Mouse (Mus musculus): Measurements from ENCODE around the gene Hist1h1d. TPM values are rescaled to one million over a fixed set of nuclear protein-coding genes. Genes with fewer than 3 reads are reported as not detected.
"Not testable (repeated sequence)": the region's sequence is repeated elsewhere in the genome, so short reads cannot be mapped to it uniquely, and the experiment has no call there.

Hist1h1d gene
- total and polyA plus RNA-seq, 2 experiments from 2014 or later, result 0.04 to 23.4 TPM

GRCm38 (mm10) chr13:23551931-23552914, 839 bp upstream of the Hist1h1d start:
- TF ChIP-seq CTCF (IDR thresholded peaks at IDR 0.05), result no peak
- Histone ChIP-seq H3K9me3 (ENCODE audit: low read length) (no peaks in the 10 kb centered on the region), H3K27me3 (ENCODE audit: insufficient read depth, low read length) (no peaks in the 10 kb centered on the region), H3K9ac (replicated peaks; ENCODE audit: low read length, poor library complexity, severe bottlenecking) (no peak overlapping the region), H3K4me3 (ENCODE audit: low read depth, low read length) (peak overlapping the region; percentile 42), H3K4me2 (ENCODE audit: low read depth, low read length, poor library complexity, severe bottlenecking) (peak overlapping the region; percentile 59), H3K27ac (ENCODE audit: low read depth, low read length) (peak overlapping the region; percentile 77; the same call in 1 of the 2 replicates), H3K4me1 (ENCODE audit: insufficient read depth, low read length) (peaks cover 7% of the 10 kb centered on the region; the same call in 1 of the 2 replicates), H3K36me3 (ENCODE audit: insufficient read depth, low read length) (no peaks in the 10 kb centered on the region)
- WGBS, result 49% methylated on average over 8 of the region's 8 CpGs
- ATAC-seq (ENCODE audit: low FRiP score) (no peak), DNase-seq (ENCODE audit: low spot score) (no peak)

- Histone ChIP-seq H3K36me3 (ENCODE audit: insufficient read depth, low read length) (no peaks in the 10 kb centered on the region), H3K9ac (replicated peaks; ENCODE audit: low read length, poor library complexity, severe bottlenecking) (no peak overlapping the region), H3K27me3 (ENCODE audit: insufficient read depth, low read length) (no peaks in the 10 kb centered on the region), H3K4me2 (ENCODE audit: low read depth, low read length, poor library complexity, severe bottlenecking) (peak overlapping the region; percentile 97), H3K4me3 (ENCODE audit: low read depth, low read length) (peak overlapping the region; percentile 48), H3K27ac (ENCODE audit: low read depth, low read length) (0 out of 2 replicates have a peak overlapping the region, but pooled peaks have one; percentile 43), H3K9me3 (ENCODE audit: low read length) (no peaks in the 10 kb centered on the region), H3K4me1 (ENCODE audit: insufficient read depth, low read length) (peaks cover 7% of the 10 kb centered on the region; the same call in 1 of the 2 replicates)
- ATAC-seq (ENCODE audit: low FRiP score) (no peak), DNase-seq (ENCODE audit: low spot score) (no peak)
- no peak for TF ChIP-seq CTCF (IDR thresholded peaks at IDR 0.05)
- 18% methylated on average over 9 of the region's 9 CpGs for WGBS
Measured at GRCm38 (mm10) chr13:23554393-23554792, 1.3 kb downstream of the Hist1h1d start.

GRCm38 (mm10) chr13:23554925-23555838, 2.1 kb downstream of the Hist1h1d start:
- ATAC-seq (ENCODE audit: low FRiP score), result peak; percentile 71
- no peak for TF ChIP-seq CTCF (IDR thresholded peaks at IDR 0.05)

GRCm38 (mm10) chr13:23555839-23556416, 2.9 kb downstream of the Hist1h1d start:
- peak overlapping the region; percentile 70 for H3K27ac ChIP-seq (ENCODE audit: low read depth, low read length)
- WGBS, result under 1% methylated on average over 18 of the region's 18 CpGs
- peaks cover 3% of the 10 kb centered on the region; the same call in 1 of the 2 replicates for H3K4me1 ChIP-seq (ENCODE audit: insufficient read depth, low read length)
- peak overlapping the region; percentile 97 for H3K4me2 ChIP-seq (ENCODE audit: low read depth, low read length, poor library complexity, severe bottlenecking)
- H3K36me3 ChIP-seq (ENCODE audit: insufficient read depth, low read length), result no peaks in the 10 kb centered on the region
- H3K4me3 ChIP-seq (ENCODE audit: low read depth, low read length), result peak overlapping the region; percentile 48
- no peaks in the 10 kb centered on the region for H3K27me3 ChIP-seq (ENCODE audit: insufficient read depth, low read length)
- ATAC-seq (ENCODE audit: low FRiP score), result peak; percentile 76
- TF ChIP-seq CTCF (IDR thresholded peaks at IDR 0.05), result no peak; the same call in 1 of the 2 replicates
- DNase-seq (ENCODE audit: low spot score), result peak; percentile 97
- no peaks in the 10 kb centered on the region for H3K9me3 ChIP-seq (ENCODE audit: low read length)
- H3K9ac ChIP-seq (replicated peaks; ENCODE audit: low read length, poor library complexity, severe bottlenecking), result peak overlapping the region; percentile 51

More at GRCm38 (mm10) chr13:23554925-23555838, 2.1 kb downstream of the Hist1h1d start:
- no peaks in the 10 kb centered on the region for H3K9me3 ChIP-seq (ENCODE audit: low read length)
- H3K4me2 ChIP-seq (ENCODE audit: low read depth, low read length, poor library complexity, severe bottlenecking), result peak overlapping the region; percentile 97
- peak; percentile 84 for DNase-seq (ENCODE audit: low spot score)
- peak overlapping the region; percentile 70 for H3K27ac ChIP-seq (ENCODE audit: low read depth, low read length)
- no peaks in the 10 kb centered on the region for H3K27me3 ChIP-seq (ENCODE audit: insufficient read depth, low read length)
- peak overlapping the region; percentile 48 for H3K4me3 ChIP-seq (ENCODE audit: low read depth, low read length)
- under 1% methylated on average over 54 of the region's 54 CpGs for WGBS
- no peaks in the 10 kb centered on the region for H3K36me3 ChIP-seq (ENCODE audit: insufficient read depth, low read length)
- peak overlapping the region; percentile 51 for H3K9ac ChIP-seq (replicated peaks; ENCODE audit: low read length, poor library complexity, severe bottlenecking)
- H3K4me1 ChIP-seq (ENCODE audit: insufficient read depth, low read length), result peaks cover 7% of the 10 kb centered on the region; the same call in 1 of the 2 replicates

GRCm38 (mm10) chr13:23556906-23557305, 3.8 kb downstream of the Hist1h1d start:
- H3K27ac ChIP-seq (ENCODE audit: low read depth, low read length), result no peak overlapping the region
- ATAC-seq (ENCODE audit: low FRiP score) (no peak), DNase-seq (ENCODE audit: low spot score) (no peak)
- no peaks in the 10 kb centered on the region for H3K27me3 ChIP-seq (ENCODE audit: insufficient read depth, low read length)
- no peak overlapping the region for H3K4me3 ChIP-seq (ENCODE audit: low read depth, low read length)
- no peak overlapping the region for H3K9ac ChIP-seq (replicated peaks; ENCODE audit: low read length, poor library complexity, severe bottlenecking)
- H3K9me3 ChIP-seq (ENCODE audit: low read length), result no peaks in the 10 kb centered on the region
- H3K36me3 ChIP-seq (ENCODE audit: insufficient read depth, low read length), result no peaks in the 10 kb centered on the region
- no peak for TF ChIP-seq CTCF (IDR thresholded peaks at IDR 0.05)
- 71% methylated on average over 3 of the region's 3 CpGs for WGBS
- H3K4me2 ChIP-seq (ENCODE audit: low read depth, low read length, poor library complexity, severe bottlenecking), result no peak overlapping the region
- peaks cover 2% of the 10 kb centered on the region; the same call in 1 of the 2 replicates for H3K4me1 ChIP-seq (ENCODE audit: insufficient read depth, low read length)

GRCm38 (mm10) chr13:23560699-23561098, 7.6 kb downstream of the Hist1h1d start:
- ATAC-seq (ENCODE audit: low FRiP score); H3K4me3 ChIP-seq (ENCODE audit: low read depth, low read length); H3K27me3 ChIP-seq (ENCODE audit: insufficient read depth, low read length); H3K9me3 ChIP-seq (ENCODE audit: low read length); H3K27ac ChIP-seq (ENCODE audit: low read depth, low read length); H3K4me2 ChIP-seq (ENCODE audit: low read depth, low read length, poor library complexity, severe bottlenecking); DNase-seq (ENCODE audit: low spot score); H3K4me1 ChIP-seq (ENCODE audit: insufficient read depth, low read length); H3K36me3 ChIP-seq (ENCODE audit: insufficient read depth, low read length); H3K9ac ChIP-seq (replicated peaks; ENCODE audit: low read length, poor library complexity, severe bottlenecking): not testable (repeated sequence)
- WGBS, result 12% methylated on average over 2 of the region's 2 CpGs

GRCm38 (mm10) chr13:23561531-23561882, 8.4 kb downstream of the Hist1h1d start:
- H3K27ac ChIP-seq (ENCODE audit: low read depth, low read length); ATAC-seq (ENCODE audit: low FRiP score); DNase-seq (ENCODE audit: low spot score); H3K36me3 ChIP-seq (ENCODE audit: insufficient read depth, low read length); H3K9ac ChIP-seq (replicated peaks; ENCODE audit: low read length, poor library complexity, severe bottlenecking); H3K27me3 ChIP-seq (ENCODE audit: insufficient read depth, low read length); H3K9me3 ChIP-seq (ENCODE audit: low read length); H3K4me1 ChIP-seq (ENCODE audit: insufficient read depth, low read length): not testable (repeated sequence)
- WGBS, result 0% methylated on average over 2 of the region's 5 CpGs
- Histone ChIP-seq H3K4me2 (ENCODE audit: low read depth, low read length, poor library complexity, severe bottlenecking) (peak overlapping the region; percentile 70; the same call in 1 of the 2 replicates), H3K4me3 (ENCODE audit: low read depth, low read length) (peak overlapping the region; percentile 42)

Measured in midbrain, postnatal 0 days (tissue).